Mouse (Mus musculus) brain, embryonic 14.5 days (tissue): ENCODE results near the gene Gpr108.

Experiments
- CTCF ChIP-seq: fragments of 200-500 bp; IDR thresholded peaks from 2 replicates; pipeline ENCODE4 v1.5.1; 2012; ENCODE audit warnings: inconsistent platforms, mild to moderate bottlenecking, moderate library complexity, borderline replicate concordance; ENCODE audit not compliant: insufficient read depth, insufficient read length; ENCODE audit errors: extremely low read depth
- POLR2A ChIP-seq: fragments of 200-500 bp; IDR thresholded peaks from 2 replicates; pipeline ENCODE4 v1.6.1; 2012; ENCODE audit warnings: mild to moderate bottlenecking, inconsistent platforms, borderline replicate concordance; ENCODE audit not compliant: poor library complexity, insufficient read depth, insufficient read length, severe bottlenecking; ENCODE audit errors: extremely low read depth

DNA sequence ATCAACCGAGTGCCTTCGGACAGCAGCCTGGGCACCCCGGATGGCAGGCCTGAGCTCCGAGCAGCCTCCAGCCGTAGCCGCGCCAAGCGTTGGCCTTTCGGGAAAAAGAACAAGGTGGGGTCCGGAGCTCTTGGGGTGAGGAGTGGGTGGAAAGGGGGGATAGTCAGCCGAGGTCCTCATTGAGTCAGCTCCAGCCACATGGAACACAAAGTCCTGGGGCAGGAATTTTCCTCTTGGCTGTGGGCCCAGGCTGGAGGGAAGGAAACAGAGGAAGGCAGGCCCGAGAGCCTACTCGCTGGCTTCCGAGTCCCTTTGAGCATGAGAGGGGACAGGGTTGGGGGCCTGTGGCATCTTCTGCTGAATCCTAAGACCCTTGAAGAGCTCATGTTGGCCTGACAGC, 7.1 kb upstream of the Gpr108 start:
- TF ChIP-seq CTCF (no peak), POLR2A (no peak)
